Mouse (Mus musculus) mouse embryonic stem cell (cell line): ENCODE data around the gene Pla2g1b.
"Not testable (repeated sequence)": the region's sequence is repeated elsewhere in the genome, so short reads cannot be mapped to it uniquely, and the experiment has no call there.

Experiments used
- in situ Hi-C, 2 experiments: fragments of 300-500 bp; cut with MboI; formaldehyde crosslinking; loops; 1 replicate in 1 of 2; 3 replicates in 1 of 2; pipeline ENCODE4 v1.14.3; 2019 to 2020; ENCODE audit warnings: low sequenced_read_pairs in 2 of 2, low pct_unique_long_range_greater_than_20kb in 1 of 2, mixed read lengths in 1 of 2; ENCODE audit not compliant: unreplicated experiment in 1 of 2

Pla2g1b gene

DNA sequence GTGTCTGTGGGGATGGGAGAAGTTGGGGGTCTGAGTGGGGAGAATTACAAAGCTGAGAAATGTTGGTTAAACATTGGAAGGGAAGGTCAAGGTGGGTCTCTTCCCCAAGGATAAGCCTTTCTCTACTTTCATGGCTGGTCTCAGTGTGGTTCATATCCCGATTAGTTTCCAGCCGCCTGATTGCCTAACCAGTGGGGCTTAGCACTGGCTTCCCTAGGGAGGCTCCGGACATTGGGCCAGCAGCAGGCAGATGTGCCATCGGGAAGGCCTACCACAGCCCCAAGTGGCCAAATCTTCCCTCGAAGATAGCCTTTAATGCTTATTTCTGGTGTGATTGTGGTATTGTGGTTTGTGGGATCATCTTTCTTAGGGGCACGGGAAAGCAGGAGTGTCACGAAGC lies 46.3 kb downstream of the Pla2g1b start:
- in situ Hi-C loops, result no loop called here

DNA sequence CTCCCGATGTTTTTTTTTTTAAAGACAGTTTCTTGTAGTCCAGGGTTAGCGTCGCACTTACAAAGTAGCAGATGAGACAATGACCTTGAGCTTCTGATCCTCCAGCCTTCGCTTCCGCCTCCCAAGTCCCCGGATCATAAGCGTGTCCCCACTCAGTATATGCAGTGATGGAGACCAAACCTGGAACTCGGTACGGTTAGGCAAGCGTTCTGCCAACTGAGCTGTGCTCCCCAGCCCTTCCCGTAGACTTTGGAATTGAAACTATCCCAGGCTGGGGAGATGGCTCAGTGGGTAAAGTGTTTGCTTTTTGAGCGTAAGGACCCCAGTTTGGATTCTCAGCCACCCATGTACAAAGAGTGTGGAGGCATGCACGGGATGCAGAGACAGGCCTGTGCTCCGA lies 47.2 kb downstream of the Pla2g1b start:
- in situ Hi-C loops, result no loop called here

DNA sequence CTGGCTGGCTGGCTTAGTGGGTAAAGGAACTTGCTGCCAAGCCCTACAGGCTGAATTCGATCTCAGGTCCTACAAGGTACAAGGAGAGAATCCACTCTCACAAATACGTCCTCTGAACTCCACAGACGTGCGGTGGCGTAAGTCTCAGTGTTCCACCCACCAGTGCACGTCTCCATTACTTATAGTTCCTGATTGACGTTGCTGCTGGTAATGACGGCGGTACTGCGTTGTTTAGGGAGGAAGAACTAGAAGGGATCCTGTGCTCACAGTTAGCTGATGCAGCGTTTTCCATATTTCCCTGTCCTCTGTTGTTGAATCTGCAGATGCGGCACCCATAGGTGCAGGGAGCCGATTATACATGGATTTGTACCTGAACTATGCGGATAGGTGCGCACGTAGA lies 47.7 kb downstream of the Pla2g1b start:
- in situ Hi-C loops, result no loop called here

DNA sequence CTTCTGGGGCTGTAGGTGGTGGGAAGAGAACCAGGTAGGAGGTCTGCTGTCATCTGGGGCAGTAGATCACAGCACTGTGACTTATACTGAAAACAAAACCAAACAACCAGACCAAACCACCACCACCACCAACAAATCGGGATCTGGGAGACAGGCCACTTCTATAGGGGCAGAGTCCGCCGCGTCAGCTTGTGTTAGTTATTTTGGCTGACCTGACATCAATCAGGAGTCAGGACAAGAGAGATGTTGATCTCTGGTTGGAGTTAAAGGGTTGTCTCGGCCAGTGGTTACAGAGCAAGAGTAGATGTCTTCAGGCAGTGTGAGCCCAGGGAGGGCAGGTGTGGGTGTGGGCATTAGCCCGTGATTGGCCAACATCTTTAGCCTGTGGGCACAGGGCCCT lies 48.3 kb downstream of the Pla2g1b start:
- in situ Hi-C loops, result no loop called here

DNA sequence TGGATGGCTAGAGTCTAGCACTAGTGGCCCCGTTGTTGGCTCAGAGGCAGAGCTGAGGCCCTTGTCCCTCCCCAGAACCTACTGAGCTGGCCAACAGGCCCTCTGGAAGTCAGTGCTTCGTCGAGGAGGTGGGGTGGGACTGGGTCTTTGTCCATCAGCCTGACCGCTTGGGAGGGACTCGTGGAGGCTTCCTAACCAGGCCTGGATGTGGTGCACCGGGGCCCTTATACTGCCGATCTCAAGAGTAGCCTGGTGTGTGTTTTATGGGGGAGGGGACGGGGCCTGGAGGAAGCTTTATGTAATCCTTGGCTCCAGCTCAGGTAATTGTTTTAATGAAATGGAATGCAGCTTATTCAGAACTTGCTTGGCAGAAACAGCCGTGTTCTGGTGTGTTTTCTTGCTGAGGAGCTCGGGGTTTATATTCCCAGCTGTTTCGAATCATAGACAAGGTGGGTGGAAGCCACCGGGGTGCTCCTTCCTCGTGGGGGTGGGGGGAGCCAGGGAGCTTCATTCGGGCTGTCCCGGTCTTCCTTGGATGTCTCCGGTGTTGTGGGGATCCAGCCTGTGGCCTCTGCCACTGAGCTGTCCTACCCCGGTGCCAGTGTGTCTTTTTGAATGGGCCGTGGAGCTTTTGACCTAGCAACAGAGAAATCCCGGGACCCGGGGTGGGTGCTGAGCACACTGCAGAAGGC lies 49.0 kb downstream of the Pla2g1b start:
- in situ Hi-C loops, result no loop called here

DNA sequence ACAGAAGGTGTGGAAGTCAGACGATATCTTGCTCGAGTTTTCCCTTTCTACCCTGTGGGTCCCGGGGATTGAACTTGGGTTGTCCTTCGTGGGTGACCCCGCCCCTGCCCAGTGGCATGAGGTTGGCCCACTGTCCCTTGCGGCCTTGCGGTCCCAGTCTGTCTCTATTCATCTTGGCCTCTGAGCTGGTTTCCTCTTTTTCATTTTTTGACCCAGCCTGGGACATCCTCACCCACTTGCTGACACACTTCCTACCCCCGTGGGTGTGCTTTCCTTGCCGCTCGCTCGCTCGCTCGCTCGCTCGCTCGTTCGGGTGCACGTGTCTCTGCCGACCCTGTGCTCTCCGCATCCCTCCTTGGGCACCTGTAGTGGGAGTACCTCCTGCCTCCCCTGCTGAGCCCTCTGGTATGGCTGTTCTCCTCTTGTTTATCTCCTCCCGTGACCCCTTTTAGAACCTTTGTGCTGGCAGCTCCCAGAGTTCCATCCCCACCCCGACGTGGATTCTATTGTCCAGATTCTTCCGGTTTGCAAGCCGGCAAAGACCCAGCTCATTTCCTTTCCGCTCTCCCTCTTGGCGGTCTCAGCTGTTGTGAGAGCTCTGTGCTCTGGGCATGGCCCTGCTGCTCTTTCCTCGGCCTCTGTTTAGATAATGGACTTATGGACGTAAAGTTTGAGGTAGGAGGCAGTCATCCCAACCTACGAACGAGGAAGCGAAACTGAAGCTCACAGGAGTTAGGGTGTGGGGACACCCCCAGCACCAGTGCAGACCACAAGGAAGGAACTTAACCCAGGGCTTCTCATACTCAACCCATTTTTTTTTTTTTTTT lies 50.2 kb downstream of the Pla2g1b start:
- in situ Hi-C loops, result no loop called here

DNA sequence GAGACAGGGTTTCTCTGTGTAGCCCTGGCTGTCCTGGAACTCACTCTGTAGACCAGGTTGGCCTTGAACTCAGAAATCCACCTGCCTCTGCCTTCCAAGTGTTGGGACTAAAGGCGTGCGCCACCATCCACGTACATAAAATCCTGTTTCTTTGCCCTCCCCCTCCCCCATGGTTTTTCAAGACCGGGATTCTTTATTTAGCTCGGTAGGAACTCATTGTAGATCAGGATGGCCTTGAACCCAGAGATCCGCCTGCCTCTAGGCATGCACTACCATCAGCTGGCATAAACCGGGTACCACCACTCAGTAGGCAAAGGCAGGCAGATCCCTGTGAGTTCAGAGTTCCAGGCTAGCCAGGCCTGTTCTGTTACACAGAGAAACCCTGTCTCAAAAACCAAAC lies 50.8 kb downstream of the Pla2g1b start:
- in situ Hi-C loops, result no loop called here

DNA sequence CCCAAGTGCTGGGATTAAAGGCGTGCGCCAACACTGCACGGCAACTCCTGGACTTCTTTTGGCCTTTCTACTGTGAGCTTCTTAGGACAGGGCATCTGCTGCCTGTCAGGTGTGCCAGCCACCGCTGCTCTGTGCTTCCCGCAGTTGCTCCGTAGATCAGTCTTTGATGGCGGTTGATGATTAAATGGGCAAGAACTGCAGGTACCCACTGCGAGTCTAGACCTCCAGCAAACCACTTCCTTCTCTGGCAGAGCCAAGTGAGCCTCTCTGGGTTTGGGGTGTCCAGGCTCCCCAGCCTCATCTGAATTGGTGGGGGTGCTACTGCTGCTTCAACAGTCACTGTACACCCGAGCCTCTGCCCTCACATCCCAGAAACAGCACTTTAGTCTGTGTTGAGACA lies 51.4 kb downstream of the Pla2g1b start:
- in situ Hi-C loops, result no loop called here

DNA sequence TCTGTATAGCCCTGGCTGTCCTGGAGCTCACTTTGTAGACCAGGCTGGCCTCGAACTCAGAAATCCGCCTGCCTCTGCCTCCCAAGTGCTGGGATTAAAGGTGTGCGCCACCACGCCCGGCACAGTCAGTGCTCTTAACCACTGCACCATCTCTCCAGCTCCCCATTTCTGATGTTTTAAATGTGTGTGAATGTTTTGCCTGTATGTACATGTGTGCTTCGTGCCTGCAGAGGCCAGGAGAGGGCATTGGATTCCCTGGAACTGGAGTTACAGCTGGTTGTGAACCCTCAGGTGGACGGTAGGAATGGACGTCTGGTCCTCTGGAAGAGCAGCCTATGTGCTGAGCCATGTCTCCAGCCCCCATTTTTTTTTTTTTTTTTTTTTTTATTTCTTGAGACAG lies 52.2 kb downstream of the Pla2g1b start:
- in situ Hi-C loops, result not testable (repeated sequence)

DNA sequence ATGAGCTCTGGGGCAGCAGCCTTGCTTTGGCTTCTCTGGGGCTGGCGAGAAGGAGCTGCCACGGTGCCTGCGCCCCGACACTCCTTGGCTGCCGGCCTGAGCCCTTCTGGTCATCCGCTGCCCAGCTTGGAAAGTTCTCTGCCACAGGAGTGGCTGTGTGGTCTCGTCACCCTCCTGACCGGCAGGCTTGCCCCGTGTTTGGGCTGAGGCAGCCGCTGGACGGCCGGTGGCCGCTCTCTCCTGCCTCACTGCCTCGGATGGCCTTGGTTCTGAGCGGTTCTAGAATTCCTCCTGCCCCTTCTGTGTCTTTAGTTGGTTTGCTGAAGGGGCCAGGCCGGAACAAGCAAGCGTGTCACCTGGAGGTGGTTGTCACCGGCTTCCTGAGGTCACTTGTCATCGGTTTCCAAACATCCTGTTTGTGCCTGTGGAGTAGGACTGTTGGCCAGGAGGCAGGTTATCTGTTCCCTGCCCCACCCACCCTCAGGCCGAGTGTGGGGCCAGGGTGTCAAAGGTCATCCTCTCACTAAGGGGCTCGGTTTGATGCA lies 54.3 kb downstream of the Pla2g1b start:
- in situ Hi-C loops, result no loop called here

DNA sequence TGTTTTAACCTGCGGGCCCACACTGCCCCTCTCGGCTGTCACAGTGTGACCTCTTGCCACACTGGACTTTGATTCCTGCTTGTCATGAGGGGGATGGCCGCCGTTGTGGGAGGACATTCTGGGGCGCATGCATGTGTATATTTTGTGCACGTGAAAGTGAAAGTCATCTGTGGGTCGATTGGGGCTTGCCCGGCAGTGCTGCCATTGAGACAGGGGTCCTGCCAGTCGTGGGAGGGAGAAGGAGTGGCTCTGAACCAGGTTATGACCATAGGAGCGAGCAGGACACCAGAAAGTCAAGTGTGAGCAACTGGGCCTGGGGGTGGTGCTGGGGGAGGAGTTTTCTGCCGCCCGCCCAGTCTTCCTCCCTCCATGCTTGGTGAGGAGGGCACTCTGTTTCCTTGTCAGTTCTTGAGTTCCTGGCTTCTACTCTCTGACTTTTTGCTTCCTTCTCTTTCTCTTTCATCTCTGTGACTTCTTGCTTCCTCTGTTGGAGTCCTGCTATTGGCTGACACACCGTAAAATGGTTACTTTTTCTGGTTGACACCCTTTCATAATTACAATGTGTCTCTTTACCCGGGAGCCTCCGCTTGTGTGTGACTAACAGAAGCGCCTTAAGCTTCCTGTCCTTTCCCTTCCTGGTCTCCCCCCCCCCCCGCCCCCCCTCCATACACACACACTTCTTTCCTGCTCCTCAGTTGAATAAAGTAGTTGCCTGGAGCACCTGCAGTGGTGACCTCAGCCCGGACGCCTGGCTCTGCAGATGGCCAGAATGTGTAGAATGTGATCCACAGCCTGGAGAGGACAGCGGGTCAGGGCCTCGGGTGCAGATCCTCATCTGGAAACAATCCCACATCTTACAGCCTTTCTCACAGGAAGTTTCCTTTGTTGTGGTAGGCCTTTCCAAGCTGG lies 55.7 kb downstream of the Pla2g1b start:
- in situ Hi-C loops, result no loop called here

DNA sequence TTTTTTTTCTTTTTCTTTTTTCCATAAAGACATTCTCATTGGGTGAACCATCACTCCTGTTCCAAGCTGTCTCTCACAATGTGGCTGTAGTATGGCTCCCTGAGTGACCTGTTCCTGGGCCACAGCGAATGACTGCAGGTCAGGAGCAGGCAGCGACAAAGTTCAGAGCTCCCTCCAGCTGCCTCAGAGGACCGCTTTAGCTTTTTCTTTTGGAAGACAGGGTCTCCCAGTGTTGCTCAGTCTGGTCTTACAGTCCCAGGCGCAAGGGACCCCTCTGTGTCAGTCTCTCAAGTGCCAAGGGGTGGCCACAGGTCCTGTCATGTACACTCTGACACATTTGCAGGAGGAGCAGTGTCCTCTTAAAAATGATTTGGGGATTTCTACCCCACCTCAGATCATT lies 56.5 kb downstream of the Pla2g1b start:
- in situ Hi-C loops, result no loop called here

DNA sequence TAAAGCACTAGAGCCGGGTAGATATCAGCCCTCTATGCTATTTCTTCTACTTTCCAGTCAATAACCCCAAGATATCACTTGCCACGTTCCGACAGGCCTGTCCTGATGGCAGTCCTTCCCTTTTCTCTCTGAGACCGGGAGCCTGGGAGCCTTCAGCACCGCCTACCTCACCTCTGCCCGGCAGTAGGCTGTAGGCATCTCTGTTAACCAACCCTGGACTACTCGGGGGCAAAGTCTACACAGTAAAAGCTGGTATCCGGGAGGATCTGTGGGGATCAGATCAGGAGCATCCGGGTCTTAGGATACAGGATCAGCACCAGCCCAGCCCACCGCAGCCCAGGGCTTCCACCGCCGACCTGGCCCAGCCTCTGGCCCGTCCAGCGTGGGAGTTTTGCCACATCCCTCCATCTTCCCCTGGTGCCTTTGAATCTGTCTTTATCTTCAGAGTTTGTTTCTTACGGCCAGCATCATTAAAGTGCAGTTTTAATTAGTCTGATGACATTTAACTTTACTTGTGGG lies 57.0 kb downstream of the Pla2g1b start:
- in situ Hi-C loops, result no loop called here

DNA sequence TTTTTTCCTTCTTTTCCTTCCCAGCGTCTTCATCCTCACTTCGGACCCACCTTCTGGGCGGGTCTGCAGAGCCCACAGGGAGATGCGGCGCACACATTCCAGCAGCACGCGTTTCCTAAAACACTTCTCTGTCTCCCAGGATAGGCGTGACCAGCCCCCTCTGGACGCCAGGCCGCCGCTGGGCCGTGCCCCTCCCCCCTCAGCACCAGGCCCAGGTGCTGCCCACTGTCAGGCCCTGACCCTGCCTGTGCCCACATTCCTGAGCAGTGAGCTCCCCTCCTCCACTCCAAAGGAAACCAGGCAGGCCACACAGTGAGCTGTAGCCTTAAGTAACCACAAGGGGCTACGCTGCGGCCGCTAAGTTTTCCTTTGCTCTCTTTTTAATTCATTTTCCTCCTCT lies 57.9 kb downstream of the Pla2g1b start:
- in situ Hi-C loops, result no loop called here
